Mouse (Mus musculus) G1E-ER4 (cell line): Measurements from ENCODE around the gene Nes. TPM values are rescaled to one million over a fixed set of nuclear protein-coding genes. Genes with fewer than 3 reads are reported as not detected.

ENCODE experiments used
- GATA1 ChIP-seq: IDR thresholded peaks from one replicate; pipeline ENCODE4 v1.8.0; 2012; ENCODE audit warnings: low read length, inconsistent platforms
- polyA plus RNA-seq: library from polyadenylated mRNA; stranded (reverse); fragments of >175 nt; gene quantifications from 2 replicates; pipeline ENCODE4 v1.2.3, GENCODE M21; 2012

The Nes gene
- not detected in 2 replicates for polyA plus RNA-seq

DNA sequence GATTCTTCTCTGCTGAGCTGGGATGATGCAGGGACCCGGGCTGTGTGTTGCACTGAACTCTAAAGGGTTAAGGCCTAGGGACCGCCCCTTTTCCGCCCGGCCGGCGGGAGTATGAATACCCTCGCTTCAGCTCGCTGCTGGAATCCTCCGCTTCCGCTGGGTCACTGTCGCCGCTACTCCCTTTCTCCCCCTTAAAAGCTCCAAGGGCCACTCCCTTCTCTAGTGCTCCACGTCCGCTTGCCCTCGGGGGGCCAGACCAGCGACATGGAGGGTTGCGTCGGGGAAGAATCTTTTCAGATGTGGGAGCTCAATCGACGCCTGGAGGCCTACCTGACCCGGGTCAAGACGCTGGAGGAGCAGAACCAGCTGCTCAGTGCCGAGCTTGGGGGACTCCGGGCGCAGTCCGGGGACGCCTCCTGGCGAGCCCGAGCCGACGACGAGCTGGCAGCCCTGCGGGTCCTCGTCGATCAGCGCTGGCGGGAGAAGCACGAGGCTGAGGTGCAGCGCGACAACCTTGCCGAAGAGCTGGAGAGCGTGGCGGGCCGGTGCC is at the start of gene Nes:
TSS of gene Nes (plus strand) at position 140 of the 550 bp plus-strand sequence.
- no peak for TF ChIP-seq GATA1

GRCm38 (mm10) chr3:87924996-87925395 is 45.9 kb upstream of the Nes start:
- TF ChIP-seq GATA1: no peak

GRCm38 (mm10) chr3:87927452-87927851 is 43.4 kb upstream of the Nes start:
- TF ChIP-seq GATA1: no peak

- no peak for TF ChIP-seq GATA1
Observed at GRCm38 (mm10) chr3:87929341-87930077, 41.4 kb upstream of the Nes start.

- no peak for TF ChIP-seq GATA1
Observed at GRCm38 (mm10) chr3:87930078-87930795, 40.6 kb upstream of the Nes start, which contains the start of the genes Isg20l2 and Rrnad1. Gene Isg20l2 (plus strand): TSS chr3:87930314. Gene Rrnad1 (minus strand): TSS chr3:87930717.

GRCm38 (mm10) chr3:87934026-87934425 is 36.9 kb upstream of the Nes start:
- no peak for TF ChIP-seq GATA1

- TF ChIP-seq GATA1: no peak
Observed at GRCm38 (mm10) chr3:87934501-87934900, 36.4 kb upstream of the Nes start.

DNA sequence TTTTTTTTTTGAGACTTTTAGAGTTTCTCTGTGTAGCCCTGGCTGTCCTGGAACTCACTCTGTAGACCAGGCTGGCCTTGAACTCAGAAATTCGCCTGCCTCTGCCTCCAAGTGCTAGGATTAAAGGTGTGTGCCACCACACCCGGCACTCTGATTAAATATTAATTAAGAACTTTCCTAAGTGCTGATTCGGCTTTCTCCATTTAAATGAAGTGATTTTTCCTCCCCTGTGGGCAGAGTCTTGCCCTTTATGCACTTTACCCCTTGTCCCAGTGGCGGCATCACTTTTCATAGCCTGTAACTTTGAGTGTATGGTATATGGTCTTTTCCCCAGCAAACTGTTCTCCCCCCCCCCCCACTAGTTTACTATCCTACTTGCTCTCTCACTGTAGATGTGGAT is 35.7 kb upstream of the Nes start:
- no peak for TF ChIP-seq GATA1

- TF ChIP-seq GATA1: no peak
Observed at GRCm38 (mm10) chr3:87935776-87936175, 35.1 kb upstream of the Nes start.

GRCm38 (mm10) chr3:87940611-87941010 is 30.3 kb upstream of the Nes start:
- TF ChIP-seq GATA1: no peak

- TF ChIP-seq GATA1: no peak
Observed at GRCm38 (mm10) chr3:87942471-87942870, 28.4 kb upstream of the Nes start.

- no peak for TF ChIP-seq GATA1
Observed at GRCm38 (mm10) chr3:87943586-87943985, 27.3 kb upstream of the Nes start.

DNA sequence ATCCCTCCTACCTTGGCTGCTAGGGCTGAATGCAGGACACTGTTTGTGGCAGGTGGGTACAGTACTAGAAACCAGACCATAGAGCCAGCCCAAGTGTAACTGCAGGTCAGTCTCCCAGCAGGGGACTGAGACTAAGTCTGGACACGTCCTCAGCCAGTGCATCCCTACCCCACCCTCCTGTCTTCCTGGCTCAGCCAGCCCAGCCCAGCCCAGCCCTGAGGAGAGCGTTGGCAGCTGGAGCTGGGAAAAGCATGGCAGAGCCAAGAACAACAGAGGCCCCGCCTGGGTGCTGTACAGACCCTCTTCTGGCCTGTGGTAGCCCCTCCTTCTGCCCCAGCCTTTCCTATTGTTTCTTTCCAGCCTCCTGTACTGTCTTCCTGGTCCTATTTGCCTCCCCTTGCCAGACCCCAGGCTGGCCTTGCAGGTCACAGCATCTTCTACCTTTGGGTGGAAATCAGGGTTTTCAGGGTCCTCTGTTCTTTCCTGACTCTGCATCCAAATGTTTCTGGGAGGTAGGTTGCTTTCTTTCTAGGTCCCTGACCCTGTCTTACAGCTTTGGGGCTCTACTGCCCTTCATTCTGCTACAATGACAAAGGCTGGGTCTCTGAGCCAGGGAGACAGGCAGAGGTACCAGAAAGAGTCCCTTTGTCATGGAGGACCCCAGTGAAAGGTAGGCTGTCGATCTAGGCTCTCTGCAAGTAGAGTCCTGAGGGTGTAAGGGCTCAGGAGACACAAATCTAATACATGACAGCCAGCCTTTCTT is 25.9 kb upstream of the Nes start:
- TF ChIP-seq GATA1: no peak

GRCm38 (mm10) chr3:87945781-87946540 is 24.9 kb upstream of the Nes start:
- TF ChIP-seq GATA1: no peak

GRCm38 (mm10) chr3:87946541-87946860 is 24.4 kb upstream of the Nes start:
- TF ChIP-seq GATA1: no peak
